Mouse (Mus musculus): ENCODE results near the gene Trabd2b.
A peak's percentile ranks its signal among the peaks of the same experiment; 100 is the strongest.

Trabd2b gene

GRCm38 (mm10) chr4:114442186-114442585, 35.7 kb downstream of the Trabd2b start:
- no peak for DNase-seq (ENCODE audit: extremely low spot score, low read depth, low spot score)

GRCm38 (mm10) chr4:114442661-114443060, 36.1 kb downstream of the Trabd2b start:
- no peak for DNase-seq (ENCODE audit: extremely low spot score, low read depth, low spot score)

- no peak for DNase-seq (ENCODE audit: extremely low spot score, low read depth, low spot score)
These were observed 42.0 kb downstream of the Trabd2b start for GRCm38 (mm10) chr4:114448393-114449052.

- no peak for DNase-seq (ENCODE audit: extremely low spot score, low read depth, low spot score)
These were observed 46.6 kb downstream of the Trabd2b start for GRCm38 (mm10) chr4:114453101-114453500.

GRCm38 (mm10) chr4:114454016-114454415, 47.5 kb downstream of the Trabd2b start:
- no peak for DNase-seq (ENCODE audit: extremely low spot score, low read depth, low spot score)

- DNase-seq (ENCODE audit: extremely low spot score, low read depth, low spot score), result no peak
These were observed 48.1 kb downstream of the Trabd2b start for GRCm38 (mm10) chr4:114454495-114455186.

- DNase-seq (ENCODE audit: extremely low spot score, low read depth, low spot score), result no peak
These were observed 50.6 kb downstream of the Trabd2b start for GRCm38 (mm10) chr4:114457111-114457510.

- no peak for DNase-seq (ENCODE audit: extremely low spot score, low read depth, low spot score)
These were observed 53.1 kb downstream of the Trabd2b start for GRCm38 (mm10) chr4:114459591-114459990.

GRCm38 (mm10) chr4:114460401-114460800, 53.9 kb downstream of the Trabd2b start:
- DNase-seq (ENCODE audit: extremely low spot score, low read depth, low spot score), result no peak

GRCm38 (mm10) chr4:114461093-114461492, 54.6 kb downstream of the Trabd2b start:
- no peak for DNase-seq (ENCODE audit: extremely low spot score, low read depth, low spot score)

- no peak for DNase-seq (ENCODE audit: extremely low spot score, low read depth, low spot score)
These were observed 59.1 kb downstream of the Trabd2b start for GRCm38 (mm10) chr4:114465641-114466040.

GRCm38 (mm10) chr4:114467371-114468094, 61.0 kb downstream of the Trabd2b start:
- no peak for DNase-seq (ENCODE audit: extremely low spot score, low read depth, low spot score)

GRCm38 (mm10) chr4:114468095-114468429, 61.5 kb downstream of the Trabd2b start:
- DNase-seq (ENCODE audit: extremely low spot score, low read depth, low spot score), result no peak

GRCm38 (mm10) chr4:114469881-114470280, 63.4 kb downstream of the Trabd2b start:
- no peak for DNase-seq (ENCODE audit: extremely low spot score, low read depth, low spot score)

- no peak for DNase-seq (ENCODE audit: extremely low spot score, low read depth, low spot score)
These were observed 65.6 kb downstream of the Trabd2b start for GRCm38 (mm10) chr4:114472143-114472542.

- no peak for DNase-seq (ENCODE audit: extremely low spot score, low read depth, low spot score)
These were observed 69.8 kb downstream of the Trabd2b start for GRCm38 (mm10) chr4:114476316-114476715.

- peak; percentile 22 for DNase-seq (ENCODE audit: extremely low spot score, low read depth, low spot score)
These were observed 70.7 kb downstream of the Trabd2b start for GRCm38 (mm10) chr4:114477082-114477771.

- DNase-seq (ENCODE audit: extremely low spot score, low read depth, low spot score), result no peak
These were observed 75.0 kb downstream of the Trabd2b start for GRCm38 (mm10) chr4:114481518-114481917.

GRCm38 (mm10) chr4:114484173-114484572, 77.6 kb downstream of the Trabd2b start:
- DNase-seq (ENCODE audit: extremely low spot score, low read depth, low spot score), result no peak

- DNase-seq (ENCODE audit: extremely low spot score, low read depth, low spot score), result no peak
These were observed 79.5 kb downstream of the Trabd2b start for GRCm38 (mm10) chr4:114485996-114486395.

- DNase-seq (ENCODE audit: extremely low spot score, low read depth, low spot score), result no peak
These were observed 80.5 kb downstream of the Trabd2b start for GRCm38 (mm10) chr4:114486885-114487531.
